Mouse (Mus musculus): Measurements from ENCODE around the gene Osbpl5.
A peak's percentile ranks its signal among the peaks of the same experiment; 100 is the strongest.
"Not testable (repeated sequence)": the region's sequence is repeated elsewhere in the genome, so short reads cannot be mapped to it uniquely, and the experiment has no call there.

Osbpl5 gene

GRCm38 (mm10) chr7:143649034-143649768, 107.6 kb downstream of the Osbpl5 start, which contains the start of gene Tnfrsf22:
Tnfrsf22 (minus strand) TSS chr7:143649661.
- peak; percentile 72 to 85 for DNase-seq (ENCODE audit: low spot score in 2 of 2)

GRCm38 (mm10) chr7:143643949-143644348, 112.8 kb downstream of the Osbpl5 start:
- DNase-seq (ENCODE audit: low spot score in 2 of 2) = not testable (repeated sequence)
